Mouse (Mus musculus): ENCODE data around the gene Ttc21a. TPM values are rescaled to one million over a fixed set of nuclear protein-coding genes. Genes with fewer than 3 reads are reported as not detected.

Ttc21a gene
- total and polyA plus RNA-seq, 3 experiments, result 0.01 TPM; not detected in 2

- H3K9me3 ChIP-seq (replicated peaks; ENCODE audit: insufficient read depth, low read length), result no peaks in the 10 kb centered on the region
Observed at GRCm38 (mm10) chr9:119909931-119910330, 27.5 kb upstream of the Ttc21a start.

GRCm38 (mm10) chr9:119913087-119913838 lies 24.1 kb upstream of the Ttc21a start:
- no peak overlapping the region for H3K9ac ChIP-seq (ENCODE audit: control insufficient read depth, low read depth, low read length, poor library complexity, severe bottlenecking)
- no peak overlapping the region for H3K27ac ChIP-seq (ENCODE audit: control insufficient read depth, low read depth, low read length)
- H3K4me3 ChIP-seq (ENCODE audit: control insufficient read depth in 1 of 2, insufficient read depth in 1 of 2, low read depth in 2 of 2, low read length in 2 of 2), result no peak overlapping the region
- no peaks in the 10 kb centered on the region for H3K9me3 ChIP-seq (replicated peaks; ENCODE audit: insufficient read depth, low read length)
- no peaks in the 10 kb centered on the region for H3K79me2 ChIP-seq (ENCODE audit: control insufficient read depth, insufficient read depth, low read length, poor library complexity)
- H3K27me3 ChIP-seq (ENCODE audit: control insufficient read depth in 1 of 2, insufficient read depth in 2 of 2, low read length in 2 of 2), result no peaks in the 10 kb centered on the region
- H3K36me3 ChIP-seq (ENCODE audit: control insufficient read depth in 1 of 2, insufficient read depth in 2 of 2, low read length in 2 of 2), result peaks cover 0 to 10% of the 10 kb centered on the region in 2 experiments; a peak in 2 of 4 replicates
- H3K4me1 ChIP-seq (ENCODE audit: control insufficient read depth in 1 of 2, insufficient read depth in 2 of 2, low read length in 2 of 2), result no peaks in the 10 kb centered on the region
- TF ChIP-seq TAL1 (IDR thresholded peaks at IDR 0.05; ENCODE audit: low read length) (no peak), NELFE (IDR thresholded peaks at IDR 0.05; ENCODE audit: low read depth, low read length) (no peak), TBP (IDR thresholded peaks at IDR 0.05; ENCODE audit: low read depth, low read length) (no peak), NRF1 (IDR thresholded peaks at IDR 0.05; ENCODE audit: insufficient read depth, low read depth, low read length, poor library complexity, severe bottlenecking) (no peak), SIN3A (IDR thresholded peaks at IDR 0.05; ENCODE audit: low read length) (no peak), POLR2A (IDR thresholded peaks at IDR 0.05; ENCODE audit: control insufficient read depth in 1 of 2, insufficient read depth in 1 of 2, low read depth in 1 of 2, low read length in 2 of 2, poor library complexity in 1 of 2) (no peak), MAX (IDR thresholded peaks at IDR 0.05; ENCODE audit: low read length) (no peak), E2F4 (IDR thresholded peaks at IDR 0.05; ENCODE audit: borderline replicate concordance, low read depth, low read length) (no peak), UBTF (IDR thresholded peaks at IDR 0.05; ENCODE audit: borderline replicate concordance, insufficient read depth, low read depth, low read length) (no peak), JUND (IDR thresholded peaks at IDR 0.05; ENCODE audit: low read depth, low read length) (no peak), POLR2AphosphoS2 (IDR thresholded peaks at IDR 0.05; ENCODE audit: low read length) (no peak), CTCF (IDR thresholded peaks at IDR 0.05 in 2 of 3, conservative IDR thresholded peaks at IDR 0.05 in 1 of 3; ENCODE audit: control insufficient read depth in 1 of 3, insufficient read depth in 1 of 3, low read depth in 2 of 3, low read length in 3 of 3, poor library complexity in 1 of 3, severe bottlenecking in 1 of 3) (peak in 1 of 3 experiments; percentile 47; a peak in 2 of 6 replicates), RAD21 (IDR thresholded peaks at IDR 0.05; ENCODE audit: low read depth, low read length) (peak; percentile 22), GATA1 (IDR thresholded peaks at IDR 0.05; ENCODE audit: low read depth, low read length) (no peak)
- DNase-seq (ENCODE audit: low read depth, low spot score), result peak; percentile 42

More at GRCm38 (mm10) chr9:119909931-119910330, 27.5 kb upstream of the Ttc21a start:
- no peak overlapping the region for H3K4me3 ChIP-seq (ENCODE audit: control insufficient read depth in 1 of 2, insufficient read depth in 1 of 2, low read depth in 2 of 2, low read length in 2 of 2)
- no peak for TF ChIP-seq KAT2A (conservative IDR thresholded peaks at IDR 0.05; ENCODE audit: low read depth, low read length)
- TF ChIP-seq MXI1 (IDR thresholded peaks at IDR 0.05; ENCODE audit: low read depth, low read length), result no peak
- TF ChIP-seq CHD2 (IDR thresholded peaks at IDR 0.05; ENCODE audit: low read length), result no peak
- no peak for TF ChIP-seq MYC (IDR thresholded peaks at IDR 0.05; ENCODE audit: low read depth, low read length)
- no peak for TF ChIP-seq EP300 (IDR thresholded peaks at IDR 0.05; ENCODE audit: low read depth in 1 of 2, low read length in 2 of 2)
- no peak for TF ChIP-seq GABPA (IDR thresholded peaks at IDR 0.05; ENCODE audit: low read depth, low read length)
- no peak for TF ChIP-seq SMC3 (IDR thresholded peaks at IDR 0.05; ENCODE audit: low read depth, low read length)
- TF ChIP-seq GATA1 (IDR thresholded peaks at IDR 0.05; ENCODE audit: low read depth, low read length), result no peak
- TF ChIP-seq POLR2AphosphoS5 (IDR thresholded peaks at IDR 0.05; ENCODE audit: borderline replicate concordance, low read depth, low read length), result no peak
- no peak for TF ChIP-seq HCFC1 (IDR thresholded peaks at IDR 0.05; ENCODE audit: low read depth, low read length)
- no peak for TF ChIP-seq TAL1 (IDR thresholded peaks at IDR 0.05; ENCODE audit: low read length)
- no peak for TF ChIP-seq ZKSCAN1 (IDR thresholded peaks at IDR 0.05; ENCODE audit: low read depth, low read length)
- peaks cover 0 to 14% of the 10 kb centered on the region in 2 experiments; a peak in 2 of 4 replicates for H3K36me3 ChIP-seq (ENCODE audit: control insufficient read depth in 1 of 2, insufficient read depth in 2 of 2, low read length in 2 of 2)
- no peak overlapping the region for H3K9ac ChIP-seq (ENCODE audit: control insufficient read depth, low read depth, low read length, poor library complexity, severe bottlenecking)
- DNase-seq (ENCODE audit: low read depth, low spot score), result no peak
- H3K27ac ChIP-seq (ENCODE audit: control insufficient read depth, low read depth, low read length), result no peak overlapping the region
- H3K79me2 ChIP-seq (ENCODE audit: control insufficient read depth, insufficient read depth, low read length, poor library complexity), result no peaks in the 10 kb centered on the region
- no peaks in the 10 kb centered on the region for H3K4me1 ChIP-seq (ENCODE audit: control insufficient read depth in 1 of 2, insufficient read depth in 2 of 2, low read length in 2 of 2)
- H3K27me3 ChIP-seq (ENCODE audit: control insufficient read depth in 1 of 2, insufficient read depth in 2 of 2, low read length in 2 of 2), result no peaks in the 10 kb centered on the region
